Mouse (Mus musculus) CH12.LX (cell line): ENCODE measurements around the gene E130311K13Rik. TPM values are rescaled to one million over a fixed set of nuclear protein-coding genes. Genes with fewer than 3 reads are reported as not detected.

Experiments used
- DNase-seq: peaks from one replicate; pipeline ENCODE4 v3.0.0-alpha.2; 2013; ENCODE audit errors: extremely low read depth
- H3K27ac ChIP-seq: 2 replicates; pipeline ENCODE4 v1.5.1; 2012; ENCODE audit warnings: low read depth, mild to moderate bottlenecking, control low read depth, moderate library complexity; ENCODE audit not compliant: insufficient read depth
- H3K27me3 ChIP-seq: replicated peaks from 2 replicates; pipeline ENCODE3; 2012; ENCODE audit warnings: inconsistent platforms
- H3K36me3 ChIP-seq, 2 experiments: replicated peaks in 1 of 2; 2 replicates each; pipeline versions ENCODE3 to v1.6.1; 2012; ENCODE audit warnings: inconsistent platforms in 1 of 2, low read length in 1 of 2, mild to moderate bottlenecking in 1 of 2, mixed read lengths in 1 of 2, moderate library complexity in 1 of 2; ENCODE audit not compliant: control insufficient read depth in 1 of 2, insufficient read depth in 1 of 2
- H3K4me1 ChIP-seq, 2 experiments: 2 replicates each; pipeline ENCODE4 v1.6.1; 2012; ENCODE audit warnings: inconsistent platforms in 1 of 2, moderate library complexity in 1 of 2; ENCODE audit not compliant: insufficient read depth in 2 of 2, control insufficient read depth in 1 of 2
- H3K4me2 ChIP-seq: 2 replicates; pipeline ENCODE4 v1.6.1; 2012; ENCODE audit warnings: low read depth, mild to moderate bottlenecking, control low read depth; ENCODE audit not compliant: poor library complexity, insufficient read depth, severe bottlenecking
- H3K4me3 ChIP-seq, 3 experiments: fragments of 150-350 bp in 1 of 3; sonication (generic) in 1 of 3; replicated peaks in 1 of 3; 2 replicates each; pipeline versions ENCODE3 to v1.5.1; 2011 to 2012; ENCODE audit warnings: low read depth in 2 of 3, low read length in 2 of 3, mild to moderate bottlenecking in 2 of 3, moderate library complexity in 2 of 3, control low read depth in 1 of 3, improper control_type of control experiment in 1 of 3, inconsistent platforms in 1 of 3, mixed read lengths in 1 of 3; ENCODE audit not compliant: poor library complexity in 1 of 3
- H3K79me2 ChIP-seq: replicated peaks from 2 replicates; pipeline ENCODE4 v1.6.1; 2012; ENCODE audit warnings: mild to moderate bottlenecking, moderate library complexity; ENCODE audit not compliant: control insufficient read depth, poor library complexity, insufficient read depth, severe bottlenecking; ENCODE audit errors: extremely low read depth
- H3K9ac ChIP-seq: 2 replicates; pipeline ENCODE4 v1.6.1; 2012; ENCODE audit warnings: low read depth, mild to moderate bottlenecking, control low read depth, moderate library complexity; ENCODE audit not compliant: insufficient read depth
- H3K9me3 ChIP-seq: replicated peaks from 2 replicates; pipeline ENCODE3; 2012; ENCODE audit warnings: low read length, inconsistent platforms, mixed read lengths
- BHLHE40 ChIP-seq: IDR thresholded peaks from 2 replicates; pipeline ENCODE4 v1.6.1; 2011; ENCODE audit warnings: mild to moderate bottlenecking, low read depth, low read length, improper control_type of control experiment
- CHD1 ChIP-seq: IDR thresholded peaks from 2 replicates; pipeline ENCODE4 v1.6.1; 2012; ENCODE audit warnings: low read depth, low read length, improper control_type of control experiment, inconsistent platforms
- CTCF ChIP-seq, 2 experiments: IDR thresholded peaks in 1 of 2; conservative IDR thresholded peaks in 1 of 2; 2 replicates each; pipeline ENCODE4 v1.5.1; 2011 to 2012; ENCODE audit warnings: low read depth in 2 of 2, low read length in 2 of 2, improper control_type of control experiment in 1 of 2, inconsistent platforms in 1 of 2, mild to moderate bottlenecking in 1 of 2, moderate library complexity in 1 of 2
- E2F4 ChIP-seq: IDR thresholded peaks from 2 replicates; pipeline ENCODE4 v1.6.1; 2011; ENCODE audit warnings: low read depth, low read length, improper control_type of control experiment; ENCODE audit not compliant: insufficient replicate concordance
- ETS1 ChIP-seq: conservative IDR thresholded peaks from 2 replicates; pipeline ENCODE4 v1.6.1; 2012; ENCODE audit warnings: low read depth, mild to moderate bottlenecking, inconsistent platforms, low read length, improper control_type of control experiment, moderate library complexity
- GABPA ChIP-seq: IDR thresholded peaks from 2 replicates; pipeline ENCODE4 v1.6.1; 2012; ENCODE audit warnings: low read depth, low read length, improper control_type of control experiment, inconsistent platforms; ENCODE audit not compliant: insufficient replicate concordance
- HCFC1 ChIP-seq: IDR thresholded peaks from 2 replicates; pipeline ENCODE4 v1.6.1; 2012; ENCODE audit warnings: low read depth, mild to moderate bottlenecking, inconsistent platforms, low read length, improper control_type of control experiment
- JUN ChIP-seq: IDR thresholded peaks from 2 replicates; pipeline ENCODE4 v1.6.1; 2011; ENCODE audit warnings: low read depth, mild to moderate bottlenecking, low read length, improper control_type of control experiment, moderate library complexity; ENCODE audit not compliant: insufficient read depth
- KAT2A ChIP-seq: IDR thresholded peaks from 2 replicates; pipeline ENCODE4 v1.6.1; 2012; ENCODE audit warnings: low read length, improper control_type of control experiment, inconsistent platforms; ENCODE audit not compliant: insufficient replicate concordance
- MAFK ChIP-seq: IDR thresholded peaks from 2 replicates; pipeline ENCODE4 v1.6.1; 2011; ENCODE audit warnings: low read length, improper control_type of control experiment; ENCODE audit not compliant: insufficient replicate concordance
- MAX ChIP-seq: IDR thresholded peaks from 2 replicates; pipeline ENCODE4 v1.6.1; 2011; ENCODE audit warnings: low read length, improper control_type of control experiment
- MAZ ChIP-seq: IDR thresholded peaks from 2 replicates; pipeline ENCODE4 v1.6.1; 2012; ENCODE audit warnings: low read depth, mild to moderate bottlenecking, inconsistent platforms, low read length, improper control_type of control experiment, moderate library complexity
- MEF2A ChIP-seq: IDR thresholded peaks from 2 replicates; pipeline ENCODE4 v1.6.1; 2014; ENCODE audit warnings: low read depth, mild to moderate bottlenecking, inconsistent platforms, low read length, improper control_type of control experiment, borderline replicate concordance
- MXI1 ChIP-seq: IDR thresholded peaks from 2 replicates; pipeline ENCODE4 v1.6.1; 2011; ENCODE audit warnings: mild to moderate bottlenecking, low read depth, low read length, improper control_type of control experiment
- MYC ChIP-seq: IDR thresholded peaks from 2 replicates; pipeline ENCODE4 v1.6.1; 2011; ENCODE audit warnings: low read depth, mild to moderate bottlenecking, improper control_type of control experiment, low read length
- NRF1 ChIP-seq: IDR thresholded peaks from 2 replicates; pipeline ENCODE4 v1.6.1; 2014; ENCODE audit warnings: low read depth, mild to moderate bottlenecking, inconsistent platforms, low read length, improper control_type of control experiment, moderate library complexity
- PAX5 ChIP-seq: IDR thresholded peaks from 2 replicates; pipeline ENCODE4 v1.6.1; 2012; ENCODE audit warnings: low read length, inconsistent platforms, mixed read lengths
- POLR2A ChIP-seq: IDR thresholded peaks from 2 replicates; pipeline ENCODE4 v1.6.1; 2011; ENCODE audit warnings: low read depth, mild to moderate bottlenecking, improper control_type of control experiment, low read length
- POLR2AphosphoS2 ChIP-seq: IDR thresholded peaks from 2 replicates; pipeline ENCODE4 v1.6.1; 2011; ENCODE audit warnings: low read depth, low read length, improper control_type of control experiment
- RCOR1 ChIP-seq: conservative IDR thresholded peaks from 2 replicates; pipeline ENCODE4 v1.6.1; 2012; ENCODE audit warnings: low read depth, mild to moderate bottlenecking, inconsistent platforms, low read length, improper control_type of control experiment
- SIN3A ChIP-seq: IDR thresholded peaks from 2 replicates; pipeline ENCODE4 v1.6.1; 2012; ENCODE audit warnings: low read length, improper control_type of control experiment, inconsistent platforms
- TBP ChIP-seq: conservative IDR thresholded peaks from 2 replicates; pipeline ENCODE4 v1.6.1; 2011; ENCODE audit warnings: low read depth, low read length, improper control_type of control experiment
- UBTF ChIP-seq: IDR thresholded peaks from 2 replicates; pipeline ENCODE4 v1.6.1; 2012; ENCODE audit warnings: low read depth, mild to moderate bottlenecking, inconsistent platforms, low read length, improper control_type of control experiment, moderate library complexity
- USF1 ChIP-seq: IDR thresholded peaks from 2 replicates; pipeline ENCODE4 v1.6.1; 2014; ENCODE audit warnings: low read depth, mild to moderate bottlenecking, inconsistent platforms, low read length, improper control_type of control experiment
- USF2 ChIP-seq: conservative IDR thresholded peaks from 2 replicates; pipeline ENCODE4 v1.6.1; 2011; ENCODE audit warnings: low read depth, low read length, improper control_type of control experiment
- ZC3H11A ChIP-seq: IDR thresholded peaks from 2 replicates; pipeline ENCODE4 v1.6.1; 2012; ENCODE audit warnings: low read depth, mild to moderate bottlenecking, inconsistent platforms, low read length, improper control_type of control experiment
- ZMIZ1 ChIP-seq: IDR thresholded peaks from 2 replicates; pipeline ENCODE4 v1.6.1; 2012; ENCODE audit warnings: low read depth, mild to moderate bottlenecking, inconsistent platforms, low read length, improper control_type of control experiment
- dilution Hi-C: fragments of 300-500 bp; cut with MboI; formaldehyde crosslinking; loops from 2 replicates; pipeline ENCODE4 v1.14.3; 2020; ENCODE audit warnings: low sequenced_read_pairs; ENCODE audit not compliant: extremely low pct_unique_long_range_greater_than_20kb, extremely low pct_ligation_motif_present
- in situ Hi-C: fragments of 300-500 bp; cut with MboI; formaldehyde crosslinking; loops from 3 replicates; pipeline ENCODE4 v1.14.3; 2019; ENCODE audit warnings: low sequenced_read_pairs, low pct_ligation_motif_present, low pct_unique_long_range_greater_than_20kb, mixed read lengths
- polyA plus RNA-seq: library from polyadenylated mRNA; unstranded; fragments of >175 nt; gene quantifications from 2 replicates; pipeline ENCODE4 v1.2.1, GENCODE M21; 2012; ENCODE audit warnings: low read depth; ENCODE audit not compliant: insufficient read length
- total RNA-seq, 2 experiments: library from RNA; depleted of rRNA; stranded (reverse); fragments of 300-350 nt in 1 of 2; fragments of >200 nt in 1 of 2; gene quantifications; 2 replicates each; pipeline ENCODE4 v1.2.3; 2012 to 2014

Gene E130311K13Rik
- total and polyA plus RNA-seq, 3 experiments: 7.6 to 18.0 (median 9.1) TPM

GRCm38 (mm10) chr3:63878995-63879666 lies 50.1 kb downstream of the E130311K13Rik start:
- H3K9ac ChIP-seq: no peak overlapping the region
- dilution Hi-C loops: no loop called here
- no peaks in the 10 kb centered on the region for H3K27me3 ChIP-seq

GRCm38 (mm10) chr3:63872818-63873217 lies 56.5 kb downstream of the E130311K13Rik start:
- DNase-seq: no peak
- dilution Hi-C loops (no loop called here), in situ Hi-C loops (no loop called here)
- Histone ChIP-seq H3K79me2 (no peaks in the 10 kb centered on the region), H3K4me1 (peaks cover 0 to 4% of the 10 kb centered on the region in 2 experiments; a peak in 1 of 4 replicates), H3K36me3 (no peaks in the 10 kb centered on the region), H3K9ac (no peak overlapping the region), H3K27ac (no peak overlapping the region), H3K9me3 (no peaks in the 10 kb centered on the region), H3K4me3 (no peak overlapping the region), H3K4me2 (no peak overlapping the region), H3K27me3 (no peaks in the 10 kb centered on the region)
- TF ChIP-seq KAT2A (no peak), NRF1 (no peak), RCOR1 (no peak), MYC (no peak), MAFK (no peak), ZC3H11A (no peak), GABPA (no peak), UBTF (no peak), MEF2A (no peak), SIN3A (no peak), CTCF (conservative IDR thresholded peaks at IDR 0.05 in 1 of 2, IDR thresholded peaks at IDR 0.05 in 1 of 2; ENCODE audit: low read depth in 2 of 2, low read length in 2 of 2) (no peak), PAX5 (no peak), JUN (no peak), USF1 (no peak), BHLHE40 (no peak), CHD1 (no peak), MAZ (no peak)

More at GRCm38 (mm10) chr3:63878995-63879666, 50.1 kb downstream of the E130311K13Rik start:
- Histone ChIP-seq H3K9me3 (no peaks in the 10 kb centered on the region), H3K36me3 (no peaks in the 10 kb centered on the region), H3K4me2 (no peak overlapping the region), H3K4me1 (no peaks in the 10 kb centered on the region), H3K4me3 (no peak overlapping the region), H3K27ac (no peak overlapping the region), H3K79me2 (no peaks in the 10 kb centered on the region)
- no peak for DNase-seq
- TF ChIP-seq ZC3H11A (no peak), JUN (no peak), SIN3A (no peak), HCFC1 (no peak), ETS1 (no peak), PAX5 (no peak), MAX (no peak), MEF2A (no peak), BHLHE40 (no peak), CTCF (conservative IDR thresholded peaks at IDR 0.05 in 1 of 2, IDR thresholded peaks at IDR 0.05 in 1 of 2; ENCODE audit: low read depth in 2 of 2, low read length in 2 of 2) (no peak), MXI1 (no peak), MAFK (no peak), USF1 (no peak), USF2 (no peak), RCOR1 (no peak), POLR2AphosphoS2 (no peak), TBP (no peak), E2F4 (no peak), POLR2A (no peak), ZMIZ1 (no peak)
- in situ Hi-C loops: no loop called here
